Mouse (Mus musculus) cerebellum, adult 2 months (tissue): ENCODE data around the gene Pglyrp2. TPM values are rescaled to one million over a fixed set of nuclear protein-coding genes. Genes with fewer than 3 reads are reported as not detected.

Experiments used
- DNase-seq, 2 experiments: peaks; one replicate each; pipeline ENCODE4 v3.0.0; 2021
- H3K27ac ChIP-seq: fragments of 200-500 bp; 2 replicates; pipeline ENCODE4 v1.5.1; 2012; ENCODE audit warnings: low read length, control low read depth, inconsistent platforms; ENCODE audit not compliant: insufficient read depth
- H3K27me3 ChIP-seq: fragments of 200-500 bp; 2 replicates; pipeline ENCODE4 v1.6.1; 2012; ENCODE audit warnings: inconsistent platforms, mild to moderate bottlenecking, low read length, moderate library complexity; ENCODE audit not compliant: control insufficient read depth, insufficient read depth
- H3K4me1 ChIP-seq: fragments of 200-500 bp; 2 replicates; pipeline ENCODE4 v1.6.1; 2011; ENCODE audit warnings: low read length; ENCODE audit not compliant: control insufficient read depth, insufficient read depth
- H3K4me3 ChIP-seq: fragments of 200-500 bp; replicated peaks from 2 replicates; pipeline ENCODE3; 2011; ENCODE audit warnings: mild to moderate bottlenecking, low read depth, low read length, control low read depth; ENCODE audit not compliant: insufficient read depth
- CTCF ChIP-seq: fragments of 200-500 bp; IDR thresholded peaks from 2 replicates; pipeline ENCODE4 v1.5.1; 2011; ENCODE audit warnings: low read depth, mild to moderate bottlenecking, control low read depth, low read length, moderate library complexity, borderline replicate concordance; ENCODE audit not compliant: insufficient read depth
- POLR2A ChIP-seq: fragments of 200-500 bp; IDR thresholded peaks from 2 replicates; pipeline ENCODE4 v1.6.1; 2011; ENCODE audit warnings: low read length, control low read depth, borderline replicate concordance; ENCODE audit not compliant: insufficient read depth
- WGBS: fragments of 180-500 bp; shearing (Covaris S2); methylation state at CpG from one replicate; pipeline ENCODE4 v1.1.7; 2018; 5-methylcytosine and 5-hydroxymethylcytosine counted together
- polyA plus RNA-seq: library from polyadenylated mRNA; depleted of rRNA; stranded (reverse); fragments of >200 nt; gene quantifications from 2 replicates; pipeline ENCODE4 v1.2.3, GENCODE M21; 2012; rRNA removed

Gene Pglyrp2
- polyA plus RNA-seq, 1 experiment, result not detected

GRCm38 (mm10) chr17:32363821-32364301, 60.1 kb downstream of the Pglyrp2 start:
- TF ChIP-seq POLR2A (no peak), CTCF (no peak)
- Histone ChIP-seq H3K27ac (no peak overlapping the region), H3K4me1 (peaks cover 10% of the 10 kb centered on the region; the same call in 1 of the 2 replicates), H3K27me3 (no peaks in the 10 kb centered on the region), H3K4me3 (peak overlapping the region; percentile 67)
- under 1% methylated on average over 36 of the region's 50 CpGs for WGBS
- DNase-seq, result no peak

- no peak overlapping the region for H3K4me3 ChIP-seq
- DNase-seq, result no peak
- H3K4me1 ChIP-seq, result peaks cover 10% of the 10 kb centered on the region; the same call in 1 of the 2 replicates
- TF ChIP-seq POLR2A (no peak), CTCF (no peak)
- H3K27ac ChIP-seq, result no peak overlapping the region
- H3K27me3 ChIP-seq, result no peaks in the 10 kb centered on the region
- WGBS, result 52% methylated on average over 4 of the region's 4 CpGs
Observed at GRCm38 (mm10) chr17:32362686-32363085, 61.3 kb downstream of the Pglyrp2 start.

Other genes starting within 250 kb of the Pglyrp2 start
- gene Ephx3, start 234.6 kb downstream of the Pglyrp2 start, polyA plus RNA-seq, result 0.97 and 1.3 TPM in 2 replicates
- 54.5 and 55.0 TPM in 2 replicates for gene Brd4, start 139.4 kb downstream of the Pglyrp2 start, polyA plus RNA-seq
- gene Akap8, start 102.9 kb downstream of the Pglyrp2 start, polyA plus RNA-seq, result 117 and 127 TPM in 2 replicates
- gene Akap8l, start 73.6 kb downstream of the Pglyrp2 start, polyA plus RNA-seq, result 279 and 287 TPM in 2 replicates
- gene Wiz, start 34.7 kb downstream of the Pglyrp2 start, polyA plus RNA-seq, result 48.5 and 51.2 TPM in 2 replicates
- gene Rasal3, start 20.6 kb downstream of the Pglyrp2 start, polyA plus RNA-seq, result 0.92 and 1.2 TPM in 2 replicates
- gene Cyp4f39, start 28.6 kb upstream of the Pglyrp2 start, polyA plus RNA-seq, result 0.18 TPM in 1 of 2 replicates, not detected in the other
- gene Cyp4f17, start 81.9 kb upstream of the Pglyrp2 start, polyA plus RNA-seq, result 6.8 and 7.8 TPM in 2 replicates
- gene Cyp4f16, start 112.4 kb upstream of the Pglyrp2 start, polyA plus RNA-seq, result 21.8 and 24.6 TPM in 2 replicates
- gene Cyp4f37, start 197.1 kb upstream of the Pglyrp2 start, polyA plus RNA-seq, result not detected in 2 replicates
- gene Cyp4f40, start 234.7 kb upstream of the Pglyrp2 start, polyA plus RNA-seq, result not detected in 2 replicates